Mouse (Mus musculus) CD4-positive, CD25-positive, alpha-beta regulatory T cell, adult 4 months (primary cell): ENCODE measurements at regions not wholly inside any gene's neighbourhood (a gene's known extent, or its start where the extent isn't known, plus 50 kb on each side); places are given as distances from the start of the nearest gene placed in this dataset.

ENCODE experiments used
- ATAC-seq: one replicate; pipeline ENCODE4 v1.8.0; 2017

- no peak for ATAC-seq
These were observed 55.6 kb upstream of the Ubl3 start for GRCm38 (mm10) chr5:148608178-148608577.

DNA sequence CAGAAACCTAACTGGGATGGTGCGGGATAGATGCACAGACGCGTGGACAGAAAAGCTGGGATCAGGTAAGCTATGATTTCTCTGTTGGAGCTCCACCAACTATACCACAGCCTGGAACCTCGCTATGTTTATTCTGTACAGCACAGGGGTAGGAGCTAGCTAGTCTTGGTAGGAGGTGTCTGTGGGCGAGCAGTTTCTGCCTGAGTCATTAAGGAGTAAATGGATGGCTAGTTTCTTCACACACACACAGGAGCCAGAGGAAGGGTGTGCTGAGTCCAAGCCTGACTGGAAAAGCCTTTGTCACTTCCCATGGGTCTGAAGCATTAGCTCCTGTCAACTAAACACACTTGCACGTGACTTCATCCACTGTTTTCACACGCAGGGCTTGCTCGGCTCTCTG is 53.1 kb upstream of the Ubl3 start:
- ATAC-seq: no peak
